Mouse (Mus musculus): ENCODE results near the gene Defb19. TPM values are rescaled to one million over a fixed set of nuclear protein-coding genes. Genes with fewer than 3 reads are reported as not detected.

Defb19 gene
- not detected in 2 replicates for polyA plus RNA-seq (2021; fragmentation: Nextera tagmentation)
- long read RNA-seq, experiment 1: 0 reads
- long read RNA-seq, experiment 2: 0 reads

DNA sequence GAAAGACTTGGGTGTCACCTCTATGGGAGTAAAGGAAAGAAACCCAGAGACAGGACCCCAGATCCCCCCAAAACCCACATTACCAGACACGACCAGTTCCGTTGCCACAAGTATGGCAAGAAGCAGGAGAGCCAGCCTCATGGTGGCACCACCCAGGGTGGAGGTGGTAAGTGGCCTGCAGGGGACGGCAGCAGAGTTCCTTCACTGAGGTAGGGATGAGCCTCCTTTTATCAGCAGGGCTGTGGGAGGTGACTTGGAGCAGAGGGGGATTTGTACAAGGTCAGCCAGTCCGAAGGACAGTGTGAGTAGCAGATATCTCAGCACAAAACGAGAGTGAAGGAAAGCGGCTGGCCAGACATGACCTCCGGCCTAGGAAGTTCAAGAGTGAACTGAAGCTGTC, at the start of gene Defb19:
Defb19 (minus strand) TSS at position 206 of the 400 bp plus-strand sequence.

DNA sequence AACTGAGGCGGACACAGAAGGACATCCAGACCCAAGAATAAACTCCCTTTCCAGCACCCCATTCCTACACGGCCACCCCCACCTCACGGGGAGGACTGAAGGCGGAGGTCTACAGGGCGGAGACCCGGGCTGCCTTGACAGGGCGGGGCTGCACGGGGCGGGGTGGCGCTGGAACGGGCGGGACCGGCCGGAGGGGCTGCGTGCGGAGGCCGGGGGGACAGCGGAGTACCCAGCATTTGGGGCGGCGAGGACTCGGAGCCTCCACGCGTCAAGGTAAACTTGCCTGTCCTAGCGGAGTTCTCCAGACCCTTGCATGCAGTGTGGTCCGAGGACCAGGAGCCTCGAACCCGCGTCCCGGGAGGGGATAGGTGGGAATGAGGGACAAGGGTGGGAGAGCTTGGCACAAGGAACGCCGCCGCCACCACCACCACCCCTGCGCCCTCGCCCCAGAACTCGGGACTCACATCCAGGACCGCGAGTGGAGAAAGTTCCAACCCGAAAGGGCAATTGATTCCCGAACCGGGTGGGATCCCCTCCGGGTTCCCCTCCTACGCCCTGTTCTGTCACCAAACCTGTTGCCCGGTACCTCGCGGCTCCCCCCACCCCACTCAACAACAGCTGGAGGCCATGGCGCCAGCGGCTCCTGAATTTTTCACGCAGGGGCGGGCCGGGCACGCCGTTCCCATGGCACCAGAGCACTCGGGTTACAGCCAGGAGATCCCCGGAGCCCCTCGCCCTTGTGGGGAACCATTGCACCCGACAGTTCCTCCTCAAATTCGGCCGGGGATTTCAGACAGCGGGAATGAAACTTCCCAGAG, 46.9 kb upstream of the Defb19 start, which contains the start of gene Rem1:
Rem1 (plus strand) TSS at position 178 of the 818 bp plus-strand sequence.

DNA sequence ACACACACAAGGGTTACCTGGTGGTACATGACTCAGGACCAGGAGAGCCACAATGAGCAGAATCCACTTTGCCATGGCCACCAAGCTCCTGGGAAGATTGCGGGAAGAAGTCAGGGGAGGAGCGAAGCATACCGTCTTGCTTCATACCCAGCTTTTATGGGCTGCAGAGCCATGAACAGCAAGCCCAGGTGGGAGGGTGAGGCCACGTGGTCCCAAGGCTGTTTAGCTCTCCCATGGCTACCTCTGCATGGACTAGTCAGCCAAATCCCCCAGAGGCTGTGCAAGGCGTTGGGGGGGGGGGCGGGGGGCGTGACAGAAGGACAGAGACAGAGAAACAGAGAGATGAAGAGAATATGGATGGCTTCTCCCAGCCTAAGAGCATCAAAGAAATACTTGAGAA, 42.8 kb upstream of the Defb19 start, which contains the start of gene Defb25:
Defb25 (minus strand) TSS at position 101 of the 400 bp plus-strand sequence.

DNA sequence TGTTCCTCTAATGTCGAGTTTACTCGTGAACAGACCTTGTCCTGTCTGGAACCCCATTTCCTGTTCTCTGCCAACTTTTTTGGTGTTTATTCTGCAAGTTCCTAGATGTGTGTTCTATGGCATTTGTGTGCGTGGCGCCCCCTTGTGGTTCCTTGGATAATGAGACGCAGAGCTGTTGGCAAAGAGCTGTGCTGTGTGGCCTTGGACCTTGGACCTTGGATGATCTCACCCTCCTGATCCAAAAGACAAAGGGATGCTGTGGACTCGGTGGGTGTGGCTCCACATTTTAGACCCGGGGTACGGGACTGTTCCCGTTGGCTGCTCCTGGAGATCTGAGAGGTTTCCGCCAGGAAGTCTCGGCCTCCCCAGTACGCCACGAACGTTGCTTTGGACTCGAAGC, 23.9 kb upstream of the Defb19 start, which contains the start of gene Defb36:
Defb36 (plus strand) TSS at position 271 of the 400 bp plus-strand sequence.

DNA sequence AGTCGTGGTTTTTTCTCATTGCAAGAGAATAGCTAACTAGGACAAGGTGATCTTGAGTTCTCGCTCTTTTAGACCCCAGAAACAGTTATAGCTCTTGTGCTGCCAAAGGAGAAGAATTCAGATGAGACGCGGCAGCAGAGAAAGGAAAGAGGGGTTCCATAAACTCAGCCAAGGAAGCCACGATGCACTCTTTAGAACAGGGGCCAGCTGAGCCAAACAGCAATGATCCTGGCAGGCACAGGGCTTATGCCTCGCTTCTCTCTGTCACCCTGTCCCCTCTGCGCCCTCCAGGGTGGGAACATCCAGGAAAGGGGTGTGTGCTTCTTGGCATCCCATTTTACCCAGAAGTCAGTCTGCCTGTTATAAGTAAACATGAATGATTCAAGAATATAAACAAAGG, 19.2 kb upstream of the Defb19 start, which contains the start of gene Defb45:
Defb45 (minus strand) TSS at position 101 of the 400 bp plus-strand sequence.

DNA sequence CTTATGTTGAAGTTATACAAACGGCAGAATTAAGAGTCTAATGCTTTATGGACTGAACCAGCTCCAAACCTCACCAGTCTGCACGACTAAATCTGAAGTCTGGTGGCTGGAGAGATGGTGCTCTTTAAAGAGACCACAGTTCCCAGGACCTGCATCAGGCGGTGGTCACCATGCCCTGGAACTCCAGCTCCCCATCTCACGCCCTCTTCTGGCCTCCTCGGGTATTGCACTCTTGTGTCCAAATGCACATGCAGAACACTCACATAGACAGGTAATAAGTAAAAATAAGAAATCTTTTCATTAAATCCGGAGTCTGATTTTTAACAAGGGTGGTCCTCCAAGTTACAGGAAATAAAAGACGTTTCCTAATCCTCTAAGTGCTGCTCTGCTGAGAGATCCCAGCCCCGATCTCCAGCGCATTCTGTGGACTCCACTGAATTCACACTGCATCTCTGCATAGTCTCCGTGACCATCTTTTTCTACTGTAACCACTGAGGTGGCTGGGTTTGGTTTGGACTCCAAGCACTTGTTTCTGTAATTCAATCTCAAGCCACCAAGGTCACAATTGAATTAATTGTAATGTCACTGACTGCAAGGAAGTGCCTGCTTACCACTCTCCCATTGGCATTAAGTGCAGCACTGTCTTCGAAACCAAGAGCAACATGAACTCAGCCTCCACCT, 7.9 kb downstream of the Defb19 start, which contains the start of gene Defb21:
Defb21 (plus strand) TSS at position 631 of the 681 bp plus-strand sequence.

DNA sequence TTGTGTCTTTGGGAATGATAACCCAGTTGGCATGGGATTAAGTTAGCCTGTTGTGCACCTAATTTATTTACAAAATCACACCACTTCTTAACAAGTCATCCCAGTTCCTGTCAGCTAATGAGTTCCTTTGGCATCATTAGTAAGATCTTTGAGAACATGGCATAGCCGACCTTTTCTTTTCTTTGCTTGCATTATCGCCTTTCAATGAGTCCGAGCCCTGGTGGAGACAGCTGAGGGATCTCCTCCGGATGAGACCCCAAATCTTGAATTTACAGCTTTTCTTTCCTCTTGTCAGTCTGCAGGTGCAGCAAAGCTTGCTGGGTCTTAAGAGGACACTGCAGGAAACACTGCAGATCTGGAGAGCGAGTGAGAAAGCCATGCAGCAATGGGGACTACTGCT, 11.1 kb downstream of the Defb19 start, which contains the start of gene Gm17416:
Gm17416 (plus strand) TSS at position 301 of the 400 bp plus-strand sequence.

DNA sequence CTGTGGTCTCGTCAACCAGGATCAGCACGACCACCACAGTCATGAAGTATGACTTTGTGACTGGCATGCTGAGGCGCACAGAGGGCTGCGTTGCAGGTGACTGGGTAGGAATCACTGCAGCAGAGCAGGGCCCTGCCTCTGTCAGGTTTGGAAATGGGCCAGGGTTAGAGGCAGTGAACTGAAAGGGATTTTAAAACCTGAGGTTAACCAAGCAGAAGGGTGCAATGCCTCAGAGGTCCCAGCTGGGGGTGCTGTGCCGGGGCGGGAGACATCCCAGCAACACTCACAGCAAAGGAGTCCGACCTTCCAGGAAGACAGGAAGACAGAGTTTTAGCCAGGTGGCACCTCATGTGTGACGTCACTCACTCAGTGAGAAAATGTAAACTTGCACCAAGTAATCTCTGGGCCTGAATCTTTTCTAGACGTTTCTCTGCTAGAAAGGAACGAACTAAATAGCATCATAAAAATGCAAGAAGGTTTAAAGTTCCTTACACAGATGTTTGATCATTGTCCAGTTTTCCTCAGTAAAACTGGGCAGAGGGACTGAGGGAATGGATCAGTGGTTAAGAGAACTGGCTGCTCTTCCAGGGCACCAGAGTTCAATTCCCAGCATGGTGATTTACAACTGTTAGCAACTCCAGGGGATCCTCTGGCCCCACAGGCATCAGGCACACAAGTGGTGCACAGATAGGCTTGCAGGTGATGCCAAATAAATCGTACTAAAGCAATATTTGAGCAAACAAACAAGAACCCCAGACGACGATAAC, 40.0 kb downstream of the Defb19 start, which contains the start of gene Defb29:
Defb29 (minus strand) TSS at position 155 of the 767 bp plus-strand sequence.

Other genes with a start within 250 kb of the Defb19 start
- 87.6 and 106 TPM in 2 replicates for gene Rbck1, start 247.7 kb downstream of the Defb19 start, polyA plus RNA-seq (2021; fragmentation: Nextera tagmentation)
- gene Trib3, start 236.3 kb downstream of the Defb19 start, polyA plus RNA-seq (2021; fragmentation: Nextera tagmentation): 0.48 and 0.50 TPM in 2 replicates
- 100 and 142 TPM in 2 replicates for gene Nrsn2, start 203.7 kb downstream of the Defb19 start, polyA plus RNA-seq (2021; fragmentation: Nextera tagmentation)
- gene Sox12, start 182.2 kb downstream of the Defb19 start, polyA plus RNA-seq (2021; fragmentation: Nextera tagmentation): 0.72 and 1.0 TPM in 2 replicates
- gene Zcchc3, start 165.3 kb downstream of the Defb19 start, polyA plus RNA-seq (2021; fragmentation: Nextera tagmentation): 7.0 and 8.2 TPM in 2 replicates
- 3.3 and 5.2 TPM in 2 replicates for gene 6820408C15Rik, start 164.7 kb downstream of the Defb19 start, polyA plus RNA-seq (2021; fragmentation: Nextera tagmentation)
- gene Defb23, start 115.7 kb downstream of the Defb19 start, polyA plus RNA-seq (2021; fragmentation: Nextera tagmentation): not detected in 2 replicates
- not detected in 2 replicates for gene Defb20, start 103.2 kb downstream of the Defb19 start, polyA plus RNA-seq (2021; fragmentation: Nextera tagmentation)
- not detected in 2 replicates for gene Defb22, start 90.2 kb downstream of the Defb19 start, polyA plus RNA-seq (2021; fragmentation: Nextera tagmentation)
- not detected in 2 replicates for gene Defb26, start 68.6 kb downstream of the Defb19 start, polyA plus RNA-seq (2021; fragmentation: Nextera tagmentation)
- not detected in 2 replicates for gene Defb28, start 62.1 kb downstream of the Defb19 start, polyA plus RNA-seq (2021; fragmentation: Nextera tagmentation)
- not detected in 2 replicates for gene Defb29, start 40.2 kb downstream of the Defb19 start, polyA plus RNA-seq (2021; fragmentation: Nextera tagmentation)
- gene Gm17416, start 11.0 kb downstream of the Defb19 start, polyA plus RNA-seq (2021; fragmentation: Nextera tagmentation): not detected in 2 replicates
- gene Defb21, start 7.6 kb downstream of the Defb19 start, polyA plus RNA-seq (2021; fragmentation: Nextera tagmentation): not detected in 2 replicates
- not detected in 2 replicates for gene Defb45, start 19.1 kb upstream of the Defb19 start, polyA plus RNA-seq (2021; fragmentation: Nextera tagmentation)
- not detected in 2 replicates for gene Defb36, start 24.0 kb upstream of the Defb19 start, polyA plus RNA-seq (2021; fragmentation: Nextera tagmentation)
- 1.4 TPM in 1 of 2 replicates, not detected in the other for gene Defb25, start 42.7 kb upstream of the Defb19 start, polyA plus RNA-seq (2021; fragmentation: Nextera tagmentation)
- 0.35 and 0.44 TPM in 2 replicates for gene Rem1, start 46.6 kb upstream of the Defb19 start, polyA plus RNA-seq (2021; fragmentation: Nextera tagmentation)
- gene H13, start 89.1 kb upstream of the Defb19 start, polyA plus RNA-seq (2021; fragmentation: Nextera tagmentation): 74.3 and 79.3 TPM in 2 replicates
- gene Mcts2, start 106.7 kb upstream of the Defb19 start, polyA plus RNA-seq (2021; fragmentation: Nextera tagmentation): 21.8 and 22.0 TPM in 2 replicates
- 15.1 and 16.2 TPM in 2 replicates for gene Id1, start 155.9 kb upstream of the Defb19 start, polyA plus RNA-seq (2021; fragmentation: Nextera tagmentation)
- 2.6 and 3.0 TPM in 2 replicates for gene Cox4i2, start 173.9 kb upstream of the Defb19 start, polyA plus RNA-seq (2021; fragmentation: Nextera tagmentation)

Data from layer of hippocampus, adult 6 months (tissue).